Mouse (Mus musculus) intestine, embryonic 16.5 days (tissue): ENCODE results near the gene Slit2. TPM values are rescaled to one million over a fixed set of nuclear protein-coding genes. Genes with fewer than 3 reads are reported as not detected.
"Not testable (repeated sequence)": the region's sequence is repeated elsewhere in the genome, so short reads cannot be mapped to it uniquely, and the experiment has no call there.

Experiments
- ATAC-seq: fragments of 200-750 bp; cut with Nextera tagmentation; 2 replicates; pipeline ENCODE4 v1.8.0; 2017; ENCODE audit warnings: moderate TSS enrichment, moderate library complexity
- H3K27ac ChIP-seq: fragments of 300-500 bp; sonication (generic); 2 replicates; pipeline ENCODE4 v1.5.1; 2014; ENCODE audit warnings: mild to moderate bottlenecking, low read length
- H3K27me3 ChIP-seq: fragments of 300-500 bp; sonication (generic); replicated peaks from 2 replicates; pipeline ENCODE4 v1.6.1; 2014; ENCODE audit warnings: low read length, control low read depth, mixed read lengths; ENCODE audit not compliant: control insufficient read depth, insufficient read depth
- H3K36me3 ChIP-seq: fragments of 300-500 bp; sonication (generic); 2 replicates; pipeline ENCODE4 v1.6.1; 2014; ENCODE audit warnings: low read length, control low read depth; ENCODE audit not compliant: control insufficient read depth, insufficient read depth
- H3K4me1 ChIP-seq: fragments of 300-500 bp; sonication (generic); 2 replicates; pipeline ENCODE4 v1.6.1; 2014; ENCODE audit warnings: low read length, control low read depth, mixed read lengths; ENCODE audit not compliant: control insufficient read depth, insufficient read depth
- H3K4me2 ChIP-seq: fragments of 300-500 bp; sonication (generic); 2 replicates; pipeline ENCODE4 v1.6.1; 2014; ENCODE audit warnings: low read depth, low read length, control low read depth
- H3K4me3 ChIP-seq: fragments of 300-500 bp; sonication (generic); 2 replicates; pipeline ENCODE4 v1.5.1; 2014; ENCODE audit warnings: mild to moderate bottlenecking, low read length
- H3K9ac ChIP-seq: fragments of 300-500 bp; sonication (generic); 2 replicates; pipeline ENCODE4 v1.6.1; 2014; ENCODE audit warnings: low read depth, low read length
- H3K9me3 ChIP-seq: fragments of 300-500 bp; sonication (generic); 2 replicates; pipeline ENCODE4 v1.6.1; 2016; ENCODE audit warnings: low read length, control low read depth; ENCODE audit not compliant: control insufficient read depth
- WGBS: fragments of 180-500 bp; shearing (Covaris S2); extraction: QIAGEN DNeasy Blood & Tissue Kit; methylation state at CpG from one replicate; pipeline ENCODE4 v1.1.7; 2014; 5-methylcytosine and 5-hydroxymethylcytosine counted together
- polyA plus RNA-seq: library from polyadenylated mRNA; unstranded; fragments of >200 nt; fragmentation: Nextera tagmentation; extraction: Ambion mirVana; gene quantifications from 2 replicates; pipeline ENCODE4 v1.2.1, GENCODE M21; 2015

Slit2 gene
- polyA plus RNA-seq, 1 experiment from 2014 or later: 11.6 TPM

- no peaks in the 10 kb centered on the region for H3K27me3 ChIP-seq
- H3K4me2 ChIP-seq: no peak overlapping the region
- no peaks in the 10 kb centered on the region for H3K36me3 ChIP-seq
- H3K9me3 ChIP-seq: no peaks in the 10 kb centered on the region
- 85% methylated on average over 8 of the region's 8 CpGs for WGBS
- H3K9ac ChIP-seq: no peak overlapping the region
- no peaks in the 10 kb centered on the region for H3K4me1 ChIP-seq
- ATAC-seq: no peak
- H3K4me3 ChIP-seq: no peak overlapping the region
- H3K27ac ChIP-seq: no peak overlapping the region
These were observed 201.4 kb downstream of the Slit2 start for GRCm38 (mm10) chr5:48184358-48184757.

GRCm38 (mm10) chr5:48187819-48188218 is 204.9 kb downstream of the Slit2 start:
- H3K27ac ChIP-seq: no peak overlapping the region
- H3K36me3 ChIP-seq: no peaks in the 10 kb centered on the region
- no peak for ATAC-seq
- no peaks in the 10 kb centered on the region for H3K27me3 ChIP-seq
- H3K4me1 ChIP-seq: no peaks in the 10 kb centered on the region
- no peak overlapping the region for H3K9ac ChIP-seq
- 77% methylated on average over 4 of the region's 4 CpGs for WGBS
- no peaks in the 10 kb centered on the region for H3K9me3 ChIP-seq
- H3K4me3 ChIP-seq: no peak overlapping the region
- H3K4me2 ChIP-seq: no peak overlapping the region

DNA sequence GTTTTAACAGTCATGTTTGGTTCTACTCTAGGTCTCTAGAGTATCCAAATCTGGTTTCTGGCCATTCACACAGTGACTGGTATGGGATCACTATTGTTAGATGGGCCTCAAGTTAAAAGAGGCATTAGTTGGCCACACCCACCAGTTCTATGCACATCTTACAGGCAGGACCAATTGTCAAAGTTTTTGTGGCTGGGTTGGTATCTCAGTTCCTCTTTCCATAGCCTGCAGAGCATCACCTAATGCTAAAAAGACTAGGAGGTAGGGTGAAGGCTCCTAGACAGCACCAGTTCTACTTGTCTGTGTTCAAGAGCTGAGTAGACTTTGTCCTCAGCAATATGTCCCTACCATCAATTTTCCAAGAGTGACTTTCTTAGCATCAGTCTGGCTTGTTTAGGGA is 216.4 kb downstream of the Slit2 start:
- H3K4me3 ChIP-seq: no peak overlapping the region
- H3K27me3 ChIP-seq: no peaks in the 10 kb centered on the region
- no peaks in the 10 kb centered on the region for H3K4me1 ChIP-seq
- no peak for ATAC-seq
- no peak overlapping the region for H3K27ac ChIP-seq
- no peak overlapping the region for H3K4me2 ChIP-seq
- H3K36me3 ChIP-seq: no peaks in the 10 kb centered on the region
- H3K9me3 ChIP-seq: no peaks in the 10 kb centered on the region
- no peak overlapping the region for H3K9ac ChIP-seq

DNA sequence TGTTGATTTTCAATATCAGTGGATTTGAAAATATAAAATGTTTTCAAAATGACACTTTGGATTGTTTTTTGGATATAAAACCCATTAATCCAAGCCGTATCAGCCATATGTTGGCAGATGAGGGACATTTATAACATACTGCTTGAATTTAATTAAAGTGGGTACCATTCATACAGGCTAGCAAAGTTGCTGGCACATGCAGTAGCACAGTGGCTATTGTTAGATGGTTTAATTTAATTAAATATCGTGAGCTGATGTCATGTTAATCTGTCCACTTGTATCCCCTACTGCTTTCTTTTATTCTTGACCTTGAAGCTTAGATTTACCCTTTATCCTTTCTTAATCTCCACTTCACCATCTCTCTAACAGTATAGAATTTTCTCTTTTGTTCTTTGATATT is 232.3 kb downstream of the Slit2 start:
- Histone ChIP-seq H3K27me3 (no peaks in the 10 kb centered on the region), H3K9me3 (no peaks in the 10 kb centered on the region), H3K4me3 (no peak overlapping the region), H3K4me2 (no peak overlapping the region), H3K27ac (no peak overlapping the region), H3K9ac (no peak overlapping the region), H3K4me1 (no peaks in the 10 kb centered on the region), H3K36me3 (no peaks in the 10 kb centered on the region)
- ATAC-seq: no peak
- WGBS: 84% methylated on average over 2 of the region's 2 CpGs

- Histone ChIP-seq H3K27me3 (no peaks in the 10 kb centered on the region), H3K9me3 (no peaks in the 10 kb centered on the region), H3K9ac (no peak overlapping the region), H3K36me3 (no peaks in the 10 kb centered on the region), H3K4me1 (no peaks in the 10 kb centered on the region), H3K4me3 (no peak overlapping the region), H3K4me2 (no peak overlapping the region), H3K27ac (no peak overlapping the region)
- WGBS: 87% methylated on average over 10 of the region's 10 CpGs
- ATAC-seq: no peak
These were observed 236.8 kb downstream of the Slit2 start for GRCm38 (mm10) chr5:48219624-48220155.

DNA sequence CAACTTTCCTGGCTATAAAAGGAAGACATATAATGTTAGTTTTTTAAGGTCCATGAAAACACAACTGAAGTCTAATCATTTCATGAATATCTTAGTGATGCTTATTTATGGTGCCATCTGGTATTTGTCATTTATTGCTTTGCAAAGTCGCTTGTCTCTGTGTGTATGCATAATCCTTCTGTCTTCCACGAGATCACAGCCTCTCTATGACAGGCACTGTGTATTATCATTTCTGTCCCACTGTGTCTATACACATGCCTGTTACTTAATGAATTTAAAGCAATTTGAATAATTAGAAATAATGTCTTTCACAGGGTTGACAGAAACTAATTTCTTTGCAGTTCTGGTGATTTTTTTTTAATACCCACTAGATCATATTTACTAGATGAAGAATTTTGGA is 242.6 kb downstream of the Slit2 start:
- Histone ChIP-seq H3K4me1 (no peaks in the 10 kb centered on the region), H3K9ac (no peak overlapping the region), H3K9me3 (no peaks in the 10 kb centered on the region), H3K4me2 (no peak overlapping the region), H3K4me3 (no peak overlapping the region), H3K36me3 (no peaks in the 10 kb centered on the region), H3K27me3 (no peaks in the 10 kb centered on the region), H3K27ac (no peak overlapping the region)
- 40% methylated on average over 2 of the region's 2 CpGs for WGBS
- ATAC-seq: no peak

- H3K4me2 ChIP-seq: no peak overlapping the region
- H3K36me3 ChIP-seq: no peaks in the 10 kb centered on the region
- no peak for ATAC-seq
- WGBS: 68% methylated on average over 6 of the region's 6 CpGs
- no peak overlapping the region for H3K4me3 ChIP-seq
- no peaks in the 10 kb centered on the region for H3K27me3 ChIP-seq
- H3K27ac ChIP-seq: no peak overlapping the region
- no peaks in the 10 kb centered on the region for H3K4me1 ChIP-seq
- H3K9ac ChIP-seq: no peak overlapping the region
- no peaks in the 10 kb centered on the region for H3K9me3 ChIP-seq
These were observed 247.6 kb downstream of the Slit2 start for GRCm38 (mm10) chr5:48230430-48231080.

DNA sequence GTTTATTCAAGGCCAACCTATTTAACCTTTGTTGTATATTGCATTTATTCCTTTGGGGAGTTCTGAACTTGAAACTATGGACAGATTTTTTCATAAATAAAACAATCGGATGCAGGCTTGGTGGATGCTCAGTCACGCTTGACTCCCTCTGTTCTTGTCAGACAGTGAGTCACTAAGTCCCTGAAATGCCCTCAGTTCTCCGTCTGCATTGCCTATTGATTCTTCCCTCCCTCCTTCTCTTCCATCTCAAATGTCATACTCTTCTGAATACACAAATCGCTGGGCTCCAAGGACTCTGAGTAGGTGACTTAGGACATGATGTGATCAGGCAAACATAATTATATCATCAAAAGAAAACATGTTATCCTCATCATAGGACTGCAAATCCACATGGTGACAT is 251.8 kb downstream of the Slit2 start:
- H3K27me3 ChIP-seq: no peaks in the 10 kb centered on the region
- H3K36me3 ChIP-seq: no peaks in the 10 kb centered on the region
- H3K27ac ChIP-seq: no peak overlapping the region
- ATAC-seq: no peak
- H3K4me1 ChIP-seq: no peaks in the 10 kb centered on the region
- no peak overlapping the region for H3K9ac ChIP-seq
- 63% methylated on average over 4 of the region's 4 CpGs for WGBS
- no peak overlapping the region for H3K4me3 ChIP-seq
- no peaks in the 10 kb centered on the region for H3K9me3 ChIP-seq
- no peak overlapping the region for H3K4me2 ChIP-seq

DNA sequence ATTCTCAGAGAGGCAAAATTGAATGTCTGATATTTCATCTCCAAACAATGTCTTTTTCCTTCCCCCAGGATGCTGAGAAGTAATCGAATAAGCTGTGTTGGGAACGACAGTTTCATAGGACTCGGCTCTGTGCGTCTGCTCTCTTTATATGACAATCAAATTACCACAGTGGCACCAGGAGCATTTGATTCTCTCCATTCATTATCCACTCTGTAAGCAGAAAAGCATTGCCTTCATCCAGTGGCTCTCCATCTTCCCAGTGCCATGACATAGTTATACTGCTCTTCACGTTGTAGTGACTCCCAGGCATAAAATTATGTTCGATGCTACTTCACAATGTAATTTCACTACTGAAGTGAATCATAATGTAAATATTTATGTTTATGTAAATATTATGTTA is 252.3 kb downstream of the Slit2 start:
- no peak overlapping the region for H3K4me3 ChIP-seq
- WGBS: 83% methylated on average over 6 of the region's 6 CpGs
- no peak overlapping the region for H3K9ac ChIP-seq
- no peak for ATAC-seq
- H3K4me2 ChIP-seq: no peak overlapping the region
- H3K4me1 ChIP-seq: no peaks in the 10 kb centered on the region
- H3K27me3 ChIP-seq: no peaks in the 10 kb centered on the region
- H3K9me3 ChIP-seq: no peaks in the 10 kb centered on the region
- H3K27ac ChIP-seq: no peak overlapping the region
- no peaks in the 10 kb centered on the region for H3K36me3 ChIP-seq

GRCm38 (mm10) chr5:48240751-48241150 is 257.8 kb downstream of the Slit2 start:
- H3K4me1 ChIP-seq, H3K4me2 ChIP-seq, H3K4me3 ChIP-seq, H3K9ac ChIP-seq, ATAC-seq, H3K36me3 ChIP-seq, H3K27ac ChIP-seq, H3K9me3 ChIP-seq, H3K27me3 ChIP-seq: not testable (repeated sequence)
- WGBS: 35% methylated on average over 6 of the region's 6 CpGs
